Mouse (Mus musculus) CD4-positive, CD25-positive, alpha-beta regulatory T cell (primary cell): ENCODE data around the gene Htr2a. TPM values are rescaled to one million over a fixed set of nuclear protein-coding genes. Genes with fewer than 3 reads are reported as not detected.

Experiments
- polyA plus RNA-seq: library from polyadenylated mRNA; unstranded; fragments of 100-300 nt; shearing (Covaris generic); gene quantifications from one replicate; pipeline ENCODE4 v1.2.1, GENCODE M21; 2017

Htr2a gene
- polyA plus RNA-seq = not detected

DNA sequence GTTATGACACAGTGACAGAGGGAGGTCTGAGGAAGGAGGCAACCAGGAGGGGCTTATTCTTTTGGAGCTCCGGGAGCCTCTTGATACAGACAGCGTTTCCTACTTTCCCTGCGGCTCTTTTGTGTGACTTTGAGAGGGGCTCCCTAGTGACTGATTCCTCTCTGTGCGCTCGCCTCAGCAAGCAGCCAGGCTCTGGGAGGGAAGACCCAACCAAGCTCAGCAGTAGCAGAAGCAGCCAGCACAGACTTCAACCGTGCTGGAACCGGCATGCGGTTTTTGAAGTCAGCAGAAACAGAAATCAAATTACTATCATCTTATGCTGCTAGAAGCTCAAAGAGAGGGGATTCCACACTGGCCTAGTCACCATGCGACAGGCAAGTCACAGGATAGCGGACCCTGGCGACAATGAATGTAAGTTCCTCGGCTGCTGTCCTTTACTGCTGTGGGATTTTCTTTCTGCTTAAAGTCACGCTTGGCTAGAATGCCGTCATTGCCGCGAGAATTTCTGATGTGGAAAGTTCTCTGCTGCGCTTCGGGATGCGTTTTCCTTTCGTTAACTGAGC, at the start of gene Htr2a:
Gene Htr2a (plus strand): TSS at position 22 of the 563 bp plus-strand sequence.

GRCm38 (mm10) chr14:74732079-74732783, 91.6 kb downstream of the Htr2a start, which contains the start of gene Esd:
TSS of gene Esd (plus strand) at chr14:74732297.

Other genes starting within 250 kb of the Htr2a start
- gene Esd, start 91.5 kb downstream of the Htr2a start, polyA plus RNA-seq = 168 TPM